Mouse (Mus musculus) G1E (cell line): ENCODE data around the gene Tsacc.

ENCODE experiments used
- CTCF ChIP-seq: IDR thresholded peaks from 2 replicates; pipeline ENCODE4 v1.5.1; 2012; ENCODE audit warnings: low read depth, low read length, inconsistent platforms, mixed read lengths
- GATA1 ChIP-seq: IDR thresholded peaks from 2 replicates; pipeline ENCODE4 v1.6.1; 2012; ENCODE audit warnings: borderline replicate concordance, low read length, inconsistent platforms, mixed read lengths
- GATA2 ChIP-seq: IDR thresholded peaks from 2 replicates; pipeline ENCODE4 v1.6.1; 2012; ENCODE audit warnings: low read depth, low read length, inconsistent platforms, borderline replicate concordance
- POLR2AphosphoS5 ChIP-seq: IDR thresholded peaks from 2 replicates; pipeline ENCODE4 v1.6.1; 2012; ENCODE audit warnings: low read depth, low read length, inconsistent platforms; ENCODE audit not compliant: insufficient replicate concordance
- TAL1 ChIP-seq: conservative IDR thresholded peaks from 2 replicates; pipeline ENCODE4 v1.6.1; 2012; ENCODE audit warnings: low read depth, low read length, inconsistent platforms, mixed read lengths

DNA sequence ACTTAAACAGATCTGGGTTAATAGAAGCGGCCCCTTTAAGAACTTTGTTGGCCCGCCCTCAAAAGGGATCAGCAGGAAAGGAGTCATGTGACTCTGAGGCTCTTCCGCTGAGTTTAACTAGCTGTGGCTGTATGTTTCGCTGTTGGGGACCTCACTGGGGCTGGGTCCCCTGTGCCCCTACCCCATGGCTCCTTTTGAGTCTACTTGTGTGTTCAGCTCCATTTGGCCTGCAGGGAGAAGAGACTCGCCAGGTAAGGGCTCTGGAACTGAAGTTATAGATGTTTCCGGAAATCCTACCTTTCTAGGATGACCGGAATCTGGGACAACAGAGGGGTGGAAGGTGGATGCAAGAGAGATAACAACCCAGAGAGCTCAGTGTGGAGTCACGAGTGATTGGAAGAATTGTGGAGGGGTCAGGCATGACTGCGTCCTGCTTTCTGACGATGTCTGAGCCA lies 28.2 kb upstream of the Tsacc start, which contains the start of gene Glmp:
- TF ChIP-seq GATA1 (no peak), CTCF (no peak), GATA2 (no peak), POLR2AphosphoS5 (no peak), TAL1 (no peak)
